Mouse (Mus musculus): ENCODE data around the gene Slc22a1. TPM values are rescaled to one million over a fixed set of nuclear protein-coding genes. Genes with fewer than 3 reads are reported as not detected.
A peak's percentile ranks its signal among the peaks of the same experiment; 100 is the strongest.

Slc22a1 gene
- not detected in 2 replicates for polyA plus RNA-seq (2015; fragmentation: Nextera tagmentation; extraction: Ambion mirVana)

- no peak for ATAC-seq (ENCODE audit: low read depth)
- DNase-seq: no peak
- Histone ChIP-seq H3K9ac (no peak within 1 kb of the TSS), H3K27ac (no peak within 1 kb of the TSS), H3K27me3 (no peaks in the 10 kb centered on the region), H3K36me3 (0 out of 2 replicates have a peak, but pooled peaks cover 8% of the 10 kb centered on the region), H3K9me3 (replicated peaks) (0 out of 2 replicates have a peak, but pooled peaks cover 3% of the 10 kb centered on the region), H3K4me2 (no peak within 1 kb of the TSS), H3K4me1 (replicated peaks) (peaks cover 9% of the 10 kb centered on the region), H3K4me3 (replicated peaks) (no peak within 1 kb of the TSS)
- WGBS (ENCODE audit: insufficient replicate concordance): 74% methylated on average over 7 of the region's 7 CpGs
These were observed at the start of gene Slc22a1 for GRCm38 (mm10) chr17:12675646-12676045. Gene Slc22a1 (minus strand): TSS chr17:12675829.

- Histone ChIP-seq H3K9me3 (replicated peaks) (no peaks in the 10 kb centered on the region), H3K4me2 (no peak overlapping the region), H3K27me3 (0 out of 2 replicates have a peak, but pooled peaks cover 4% of the 10 kb centered on the region), H3K27ac (peak overlapping the region; percentile 67), H3K4me3 (replicated peaks) (no peak overlapping the region), H3K4me1 (replicated peaks) (peaks cover 38% of the 10 kb centered on the region), H3K9ac (no peak overlapping the region), H3K36me3 (peaks cover 29% of the 10 kb centered on the region)
- no peak for ATAC-seq (ENCODE audit: low read depth)
- no peak for DNase-seq
- WGBS (ENCODE audit: insufficient replicate concordance): 64% methylated on average over 6 of the region's 6 CpGs
These were observed 49.4 kb upstream of the Slc22a1 start for GRCm38 (mm10) chr17:12724767-12725744.

GRCm38 (mm10) chr17:12723986-12724766 is 48.5 kb upstream of the Slc22a1 start:
- H3K4me2 ChIP-seq: no peak overlapping the region
- 24% methylated on average over 5 of the region's 5 CpGs for WGBS (ENCODE audit: insufficient replicate concordance)
- peak overlapping the region; percentile 70 for H3K27ac ChIP-seq
- no peak overlapping the region for H3K4me3 ChIP-seq (replicated peaks)
- H3K36me3 ChIP-seq: peaks cover 34% of the 10 kb centered on the region
- ATAC-seq (ENCODE audit: low read depth): peak; percentile 93
- peaks cover 38% of the 10 kb centered on the region for H3K4me1 ChIP-seq (replicated peaks)
- peak; percentile 50 for DNase-seq
- H3K9ac ChIP-seq: no peak overlapping the region
- no peaks in the 10 kb centered on the region for H3K9me3 ChIP-seq (replicated peaks)
- H3K27me3 ChIP-seq: 0 out of 2 replicates have a peak, but pooled peaks cover 4% of the 10 kb centered on the region

GRCm38 (mm10) chr17:12722622-12723021 is 47.0 kb upstream of the Slc22a1 start:
- no peaks in the 10 kb centered on the region for H3K9me3 ChIP-seq (replicated peaks)
- H3K4me3 ChIP-seq (replicated peaks): no peak overlapping the region
- H3K27me3 ChIP-seq: 0 out of 2 replicates have a peak, but pooled peaks cover 4% of the 10 kb centered on the region
- no peak overlapping the region for H3K27ac ChIP-seq
- 73% methylated on average over 8 of the region's 8 CpGs for WGBS (ENCODE audit: insufficient replicate concordance)
- DNase-seq: no peak
- H3K4me1 ChIP-seq (replicated peaks): peaks cover 39% of the 10 kb centered on the region
- H3K36me3 ChIP-seq: peaks cover 38% of the 10 kb centered on the region
- ATAC-seq (ENCODE audit: low read depth): no peak
- no peak overlapping the region for H3K4me2 ChIP-seq
- no peak overlapping the region; the same call in 1 of the 2 replicates for H3K9ac ChIP-seq

GRCm38 (mm10) chr17:12721118-12721886 is 45.7 kb upstream of the Slc22a1 start:
- Histone ChIP-seq H3K4me2 (no peak overlapping the region), H3K36me3 (peaks cover 42% of the 10 kb centered on the region), H3K9me3 (replicated peaks) (no peaks in the 10 kb centered on the region), H3K27me3 (0 out of 2 replicates have a peak, but pooled peaks cover 4% of the 10 kb centered on the region), H3K4me1 (replicated peaks) (peaks cover 38% of the 10 kb centered on the region), H3K9ac (no peak overlapping the region), H3K4me3 (replicated peaks) (no peak overlapping the region), H3K27ac (no peak overlapping the region)
- no peak for DNase-seq
- ATAC-seq (ENCODE audit: low read depth): no peak
- 57% methylated on average over 5 of the region's 5 CpGs for WGBS (ENCODE audit: insufficient replicate concordance)

GRCm38 (mm10) chr17:12718251-12718650 is 42.6 kb upstream of the Slc22a1 start:
- H3K4me3 ChIP-seq (replicated peaks): no peak overlapping the region
- ATAC-seq (ENCODE audit: low read depth) (no peak), DNase-seq (no peak)
- no peaks in the 10 kb centered on the region for H3K9me3 ChIP-seq (replicated peaks)
- no peak overlapping the region for H3K4me2 ChIP-seq
- H3K4me1 ChIP-seq (replicated peaks): 0 out of 2 replicates have a peak, but pooled peaks cover 12% of the 10 kb centered on the region
- 63% methylated on average over 7 of the region's 7 CpGs for WGBS (ENCODE audit: insufficient replicate concordance)
- H3K9ac ChIP-seq: no peak overlapping the region
- 0 out of 2 replicates have a peak, but pooled peaks cover 4% of the 10 kb centered on the region for H3K27me3 ChIP-seq
- peaks cover 51% of the 10 kb centered on the region for H3K36me3 ChIP-seq
- no peak overlapping the region for H3K27ac ChIP-seq

GRCm38 (mm10) chr17:12717445-12717844 is 41.8 kb upstream of the Slc22a1 start:
- H3K27me3 ChIP-seq: 0 out of 2 replicates have a peak, but pooled peaks cover 3% of the 10 kb centered on the region
- peaks cover 51% of the 10 kb centered on the region for H3K36me3 ChIP-seq
- H3K9ac ChIP-seq: no peak overlapping the region
- no peaks in the 10 kb centered on the region for H3K9me3 ChIP-seq (replicated peaks)
- DNase-seq (no peak), ATAC-seq (ENCODE audit: low read depth) (peak; percentile 57)
- 44% methylated on average over 4 of the region's 4 CpGs for WGBS (ENCODE audit: insufficient replicate concordance)
- 0 out of 2 replicates have a peak, but pooled peaks cover 8% of the 10 kb centered on the region for H3K4me1 ChIP-seq (replicated peaks)
- H3K27ac ChIP-seq: no peak overlapping the region
- no peak overlapping the region for H3K4me2 ChIP-seq
- no peak overlapping the region for H3K4me3 ChIP-seq (replicated peaks)

- 40% methylated on average over 1 of the region's 1 CpGs for WGBS (ENCODE audit: insufficient replicate concordance)
- Histone ChIP-seq H3K27me3 (0 out of 2 replicates have a peak, but pooled peaks cover 11% of the 10 kb centered on the region), H3K4me1 (replicated peaks) (0 out of 2 replicates have a peak, but pooled peaks cover 8% of the 10 kb centered on the region), H3K4me3 (replicated peaks) (no peak overlapping the region), H3K27ac (no peak overlapping the region), H3K4me2 (no peak overlapping the region), H3K9ac (no peak overlapping the region), H3K9me3 (replicated peaks) (no peaks in the 10 kb centered on the region), H3K36me3 (peaks cover 44% of the 10 kb centered on the region)
- DNase-seq (no peak), ATAC-seq (ENCODE audit: low read depth) (no peak)
These were observed 39.4 kb upstream of the Slc22a1 start for GRCm38 (mm10) chr17:12715032-12715431.

GRCm38 (mm10) chr17:12714080-12714561 is 38.5 kb upstream of the Slc22a1 start:
- DNase-seq: no peak
- no peak for ATAC-seq (ENCODE audit: low read depth)
- 34% methylated on average over 5 of the region's 5 CpGs for WGBS (ENCODE audit: insufficient replicate concordance)
- H3K27ac ChIP-seq: no peak overlapping the region
- H3K9me3 ChIP-seq (replicated peaks): no peaks in the 10 kb centered on the region
- H3K4me1 ChIP-seq (replicated peaks): 0 out of 2 replicates have a peak, but pooled peaks cover 8% of the 10 kb centered on the region
- H3K4me2 ChIP-seq: no peak overlapping the region
- 0 out of 2 replicates have a peak, but pooled peaks cover 11% of the 10 kb centered on the region for H3K27me3 ChIP-seq
- H3K36me3 ChIP-seq: peaks cover 38% of the 10 kb centered on the region
- H3K9ac ChIP-seq: no peak overlapping the region
- no peak overlapping the region for H3K4me3 ChIP-seq (replicated peaks)

- WGBS (ENCODE audit: insufficient replicate concordance): 50% methylated on average over 3 of the region's 3 CpGs
- 0 out of 2 replicates have a peak, but pooled peaks cover 8% of the 10 kb centered on the region for H3K4me1 ChIP-seq (replicated peaks)
- no peak overlapping the region for H3K27ac ChIP-seq
- H3K9ac ChIP-seq: no peak overlapping the region
- no peak for ATAC-seq (ENCODE audit: low read depth)
- peaks cover 40% of the 10 kb centered on the region for H3K36me3 ChIP-seq
- H3K4me3 ChIP-seq (replicated peaks): no peak overlapping the region
- no peak overlapping the region for H3K4me2 ChIP-seq
- H3K9me3 ChIP-seq (replicated peaks): no peaks in the 10 kb centered on the region
- 0 out of 2 replicates have a peak, but pooled peaks cover 11% of the 10 kb centered on the region for H3K27me3 ChIP-seq
- no peak for DNase-seq
These were observed 37.4 kb upstream of the Slc22a1 start for GRCm38 (mm10) chr17:12712993-12713392.
